Mouse (Mus musculus) hindbrain, embryonic 16.5 days (tissue): ENCODE data around the gene Baz2b. TPM values are rescaled to one million over a fixed set of nuclear protein-coding genes. Genes with fewer than 3 reads are reported as not detected.
A peak's percentile ranks its signal among the peaks of the same experiment; 100 is the strongest.
"Not testable (repeated sequence)": the region's sequence is repeated elsewhere in the genome, so short reads cannot be mapped to it uniquely, and the experiment has no call there.

Experiments used
- ATAC-seq: fragments of 200-750 bp; cut with Nextera tagmentation; 2 replicates; pipeline ENCODE4 v1.8.0; 2017; ENCODE audit warnings: moderate TSS enrichment, moderate library complexity
- H3K27ac ChIP-seq: fragments of 300-500 bp; sonication (generic); 2 replicates; pipeline ENCODE4 v1.5.1; 2014; ENCODE audit warnings: low read depth, mild to moderate bottlenecking, control low read depth, low read length, moderate library complexity
- H3K27me3 ChIP-seq: fragments of 300-500 bp; sonication (generic); replicated peaks from 2 replicates; pipeline ENCODE4 v1.6.1; 2014; ENCODE audit warnings: low read length; ENCODE audit not compliant: control insufficient read depth, insufficient read depth
- H3K36me3 ChIP-seq: fragments of 300-500 bp; sonication (generic); 2 replicates; pipeline ENCODE4 v1.6.1; 2014; ENCODE audit warnings: mild to moderate bottlenecking, low read length, moderate library complexity, mixed read lengths; ENCODE audit not compliant: control insufficient read depth, insufficient read depth
- H3K4me1 ChIP-seq: fragments of 300-500 bp; sonication (generic); 2 replicates; pipeline ENCODE4 v1.6.1; 2014; ENCODE audit warnings: low read depth, low read length; ENCODE audit not compliant: control insufficient read depth, insufficient read depth
- H3K4me2 ChIP-seq: fragments of 300-500 bp; sonication (generic); 2 replicates; pipeline ENCODE4 v1.6.1; 2014; ENCODE audit warnings: mild to moderate bottlenecking, low read length, control low read depth, moderate library complexity
- H3K4me3 ChIP-seq: fragments of 300-500 bp; sonication (generic); 2 replicates; pipeline ENCODE4 v1.5.1; 2014; ENCODE audit warnings: mild to moderate bottlenecking, low read length, control low read depth, moderate library complexity
- H3K9ac ChIP-seq: fragments of 300-500 bp; sonication (generic); 2 replicates; pipeline ENCODE4 v1.6.1; 2014; ENCODE audit warnings: low read depth, mild to moderate bottlenecking, control low read depth, low read length, moderate library complexity
- H3K9me3 ChIP-seq: fragments of 300-500 bp; sonication (generic); 2 replicates; pipeline ENCODE4 v1.6.1; 2014; ENCODE audit warnings: mild to moderate bottlenecking, low read length, moderate library complexity; ENCODE audit not compliant: control insufficient read depth
- WGBS: fragments of 180-500 bp; shearing (Covaris S2); extraction: QIAGEN DNeasy Blood & Tissue Kit; methylation state at CpG from one replicate; pipeline ENCODE4 v1.1.7; 2014; 5-methylcytosine and 5-hydroxymethylcytosine counted together
- polyA plus RNA-seq: library from polyadenylated mRNA; unstranded; fragments of >200 nt; fragmentation: Nextera tagmentation; extraction: Ambion mirVana; gene quantifications from 2 replicates; pipeline ENCODE4 v1.2.1, GENCODE M21; 2015

Baz2b gene
- polyA plus RNA-seq, 1 experiment from 2014 or later = 72.8 TPM

GRCm38 (mm10) chr2:60082225-60082624 is 127.4 kb downstream of the Baz2b start:
- H3K4me2 ChIP-seq = no peak overlapping the region
- H3K27ac ChIP-seq = no peak overlapping the region
- H3K27me3 ChIP-seq = no peaks in the 10 kb centered on the region
- no peaks in the 10 kb centered on the region for H3K9me3 ChIP-seq
- no peak overlapping the region for H3K4me3 ChIP-seq
- H3K36me3 ChIP-seq = no peaks in the 10 kb centered on the region
- 91% methylated on average over 4 of the region's 4 CpGs for WGBS
- H3K9ac ChIP-seq = no peak overlapping the region
- no peaks in the 10 kb centered on the region for H3K4me1 ChIP-seq
- ATAC-seq = no peak

GRCm38 (mm10) chr2:60080831-60081230 is 128.8 kb downstream of the Baz2b start:
- H3K27me3 ChIP-seq = no peaks in the 10 kb centered on the region
- H3K9ac ChIP-seq = no peak overlapping the region
- H3K4me1 ChIP-seq = no peaks in the 10 kb centered on the region
- H3K27ac ChIP-seq = no peak overlapping the region
- WGBS = 69% methylated on average over 4 of the region's 4 CpGs
- ATAC-seq = no peak
- no peaks in the 10 kb centered on the region for H3K36me3 ChIP-seq
- no peaks in the 10 kb centered on the region for H3K9me3 ChIP-seq
- H3K4me2 ChIP-seq = no peak overlapping the region
- no peak overlapping the region for H3K4me3 ChIP-seq

- Histone ChIP-seq H3K9ac (no peak overlapping the region), H3K4me2 (no peak overlapping the region), H3K4me3 (no peak overlapping the region), H3K27me3 (no peaks in the 10 kb centered on the region), H3K9me3 (no peaks in the 10 kb centered on the region), H3K27ac (no peak overlapping the region), H3K4me1 (no peaks in the 10 kb centered on the region), H3K36me3 (peaks cover 4% of the 10 kb centered on the region)
- 62% methylated on average over 9 of the region's 9 CpGs for WGBS
- no peak for ATAC-seq
Observed at GRCm38 (mm10) chr2:60077631-60078030, 132.0 kb downstream of the Baz2b start.

GRCm38 (mm10) chr2:60076800-60077199 is 132.8 kb downstream of the Baz2b start:
- H3K4me2 ChIP-seq = no peak overlapping the region
- ATAC-seq = no peak
- H3K9me3 ChIP-seq = no peaks in the 10 kb centered on the region
- no peak overlapping the region for H3K4me3 ChIP-seq
- WGBS = 43% methylated on average over 7 of the region's 7 CpGs
- no peaks in the 10 kb centered on the region for H3K4me1 ChIP-seq
- H3K27ac ChIP-seq = no peak overlapping the region
- peaks cover 4% of the 10 kb centered on the region for H3K36me3 ChIP-seq
- H3K27me3 ChIP-seq = no peaks in the 10 kb centered on the region
- H3K9ac ChIP-seq = no peak overlapping the region

- H3K27ac ChIP-seq = no peak overlapping the region
- H3K36me3 ChIP-seq = peaks cover 4% of the 10 kb centered on the region
- H3K27me3 ChIP-seq = no peaks in the 10 kb centered on the region
- 22% methylated on average over 1 of the region's 1 CpGs for WGBS
- H3K9ac ChIP-seq = no peak overlapping the region
- ATAC-seq = no peak
- no peak overlapping the region for H3K4me3 ChIP-seq
- H3K4me1 ChIP-seq = no peaks in the 10 kb centered on the region
- H3K4me2 ChIP-seq = no peak overlapping the region
- no peaks in the 10 kb centered on the region for H3K9me3 ChIP-seq
Observed at GRCm38 (mm10) chr2:60076025-60076424, 133.6 kb downstream of the Baz2b start.

- H3K27ac ChIP-seq, H3K4me1 ChIP-seq, H3K9ac ChIP-seq, H3K27me3 ChIP-seq, H3K4me2 ChIP-seq, ATAC-seq, H3K9me3 ChIP-seq, H3K4me3 ChIP-seq, H3K36me3 ChIP-seq: not testable (repeated sequence)
- WGBS = 100% methylated on average over 1 of the region's 1 CpGs
Observed at GRCm38 (mm10) chr2:60073798-60074197, 135.8 kb downstream of the Baz2b start.

- 65% methylated on average over 8 of the region's 8 CpGs for WGBS
- Histone ChIP-seq H3K4me1 (no peaks in the 10 kb centered on the region), H3K9me3 (no peaks in the 10 kb centered on the region), H3K4me2 (no peak overlapping the region), H3K4me3 (no peak overlapping the region), H3K9ac (no peak overlapping the region), H3K27ac (no peak overlapping the region), H3K36me3 (peaks cover 4% of the 10 kb centered on the region), H3K27me3 (no peaks in the 10 kb centered on the region)
- no peak for ATAC-seq
Observed at GRCm38 (mm10) chr2:60071813-60072212, 137.8 kb downstream of the Baz2b start.

GRCm38 (mm10) chr2:60070938-60071337 is 138.7 kb downstream of the Baz2b start:
- no peak overlapping the region for H3K9ac ChIP-seq
- H3K36me3 ChIP-seq = peaks cover 4% of the 10 kb centered on the region
- H3K9me3 ChIP-seq = no peaks in the 10 kb centered on the region
- no peaks in the 10 kb centered on the region for H3K27me3 ChIP-seq
- H3K4me1 ChIP-seq = no peaks in the 10 kb centered on the region
- no peak for ATAC-seq
- no peak overlapping the region for H3K27ac ChIP-seq
- 61% methylated on average over 5 of the region's 5 CpGs for WGBS
- H3K4me2 ChIP-seq = no peak overlapping the region
- H3K4me3 ChIP-seq = no peak overlapping the region

GRCm38 (mm10) chr2:60068468-60068867 is 141.2 kb downstream of the Baz2b start:
- peak; percentile 63 for ATAC-seq
- Histone ChIP-seq H3K4me1 (no peaks in the 10 kb centered on the region), H3K36me3 (peaks cover under 1% of the 10 kb centered on the region), H3K27me3 (no peaks in the 10 kb centered on the region), H3K27ac (no peak overlapping the region), H3K4me3 (no peak overlapping the region), H3K9me3 (no peaks in the 10 kb centered on the region), H3K9ac (no peak overlapping the region), H3K4me2 (no peak overlapping the region)
- WGBS = 49% methylated on average over 3 of the region's 3 CpGs

GRCm38 (mm10) chr2:60065415-60065814 is 144.2 kb downstream of the Baz2b start:
- peaks cover 3% of the 10 kb centered on the region; the same call in 1 of the 2 replicates for H3K36me3 ChIP-seq
- no peak overlapping the region for H3K27ac ChIP-seq
- no peak overlapping the region for H3K9ac ChIP-seq
- H3K27me3 ChIP-seq = no peaks in the 10 kb centered on the region
- 93% methylated on average over 5 of the region's 5 CpGs for WGBS
- no peaks in the 10 kb centered on the region for H3K9me3 ChIP-seq
- no peak for ATAC-seq
- no peak overlapping the region for H3K4me2 ChIP-seq
- no peak overlapping the region for H3K4me3 ChIP-seq
- H3K4me1 ChIP-seq = no peaks in the 10 kb centered on the region
